Mouse (Mus musculus): ENCODE results near the gene Atp6v1a.

GRCm38 (mm10) chr16:44125436-44125835 lies 14.1 kb downstream of the Atp6v1a start:
- TF ChIP-seq POLR2A (IDR thresholded peaks at IDR 0.05; ENCODE audit: low read depth, low read length) (no peak), EP300 (IDR thresholded peaks at IDR 0.05; ENCODE audit: low read length) (no peak), RCOR1 (conservative IDR thresholded peaks at IDR 0.05; ENCODE audit: low read depth, low read length) (no peak), PAX5 (IDR thresholded peaks at IDR 0.05; ENCODE audit: low read length) (no peak)
